ENCODE assay signal across 8 mouse cellular contexts in genomic region chr7:38061060-38061970, GRCm38 (mm10). TPM values are rescaled to one million over a fixed set of nuclear protein-coding genes. Genes with fewer than 3 reads are reported as not detected.
DNase-seq lines count a peak whose midpoint lies in the region; ATAC-seq and TF ChIP-seq lines count a peak whose summit lies in the region.

No protein-coding gene starts in this region.

- H3K4me2 ChIP-seq in forebrain, embryonic 13.5 days = peak overlapping the region; percentile 64
- H3K4me2 ChIP-seq in liver, embryonic 16.5 days (ENCODE audit: low read depth, low read length) = peak overlapping the region; percentile 75
- peak overlapping the region; percentile 73 for H3K4me2 ChIP-seq in neural tube, embryonic 13.5 days

- peak; percentile 91 for ATAC-seq in cerebellum, adult (ENCODE audit: insufficient number of reproducible peaks, low FRiP score, low TSS enrichment)
- peak; percentile 93 for ATAC-seq in forebrain, embryonic 13.5 days
- peak; percentile 84 for ATAC-seq in liver, embryonic 16.5 days (ENCODE audit: low read depth)
- peak; percentile 91 for ATAC-seq in neural tube, embryonic 13.5 days (ENCODE audit: low read depth)

- peak overlapping the region; percentile 58 for H3K9ac ChIP-seq in ES-Bruce4 (ENCODE audit: low read depth, poor library complexity, severe bottlenecking)
- H3K9ac ChIP-seq in forebrain, embryonic 13.5 days = peak overlapping the region; percentile 58
- peak overlapping the region; percentile 60 for H3K9ac ChIP-seq in liver, embryonic 16.5 days (ENCODE audit: low read depth, low read length)
- peak overlapping the region; percentile 83 for H3K9ac ChIP-seq in neural tube, embryonic 13.5 days

- peak overlapping the region; percentile 54 for H3K4me3 ChIP-seq in ES-Bruce4 (ENCODE audit: low read depth, low read length)
- H3K4me3 ChIP-seq in forebrain, embryonic 13.5 days = peak overlapping the region; percentile 47
- peak overlapping the region; percentile 61 for H3K4me3 ChIP-seq in liver, embryonic 16.5 days (ENCODE audit: low read depth, low read length)
- peak overlapping the region; percentile 57 for H3K4me3 ChIP-seq in neural tube, embryonic 13.5 days
- peak overlapping the region; percentile 71 for H3K4me3 ChIP-seq in testis, adult 2 months (ENCODE audit: control insufficient read depth, low read depth, low read length)

- intact Hi-C loops in heart, postnatal 10 days (cut with DNase I) = loop anchor here (1.0 kb wide), 3 partner anchors 12 to 80 kb away; no protein-coding TSS in a partner anchor

- peak overlapping the region; percentile 9; the same call in 1 of the 2 replicates for H3K27ac ChIP-seq in ES-Bruce4 (ENCODE audit: insufficient read depth, low read length)
- no peak overlapping the region for H3K27ac ChIP-seq in forebrain, embryonic 13.5 days
- H3K27ac ChIP-seq in liver, embryonic 16.5 days (ENCODE audit: low read length) = peak overlapping the region; percentile 23; the same call in 1 of the 2 replicates
- peak overlapping the region; percentile 72 for H3K27ac ChIP-seq in neural tube, embryonic 13.5 days (replicated peaks)
- H3K27ac ChIP-seq in testis, adult 2 months (ENCODE audit: control insufficient read depth, insufficient read depth, low read depth, low read length) = peak overlapping the region; percentile 40

- H3K27me3 ChIP-seq in ES-Bruce4 (ENCODE audit: control insufficient read depth, insufficient read depth, low read length, poor library complexity, severe bottlenecking) = no peaks in the 10 kb centered on the region
- H3K27me3 ChIP-seq in forebrain, embryonic 13.5 days = no peaks in the 10 kb centered on the region
- H3K27me3 ChIP-seq in liver, embryonic 16.5 days (ENCODE audit: control insufficient read depth, insufficient read depth, low read depth, low read length) = no peaks in the 10 kb centered on the region; the same call in 1 of the 2 replicates
- no peaks in the 10 kb centered on the region for H3K27me3 ChIP-seq in neural tube, embryonic 13.5 days
- H3K27me3 ChIP-seq in testis, adult 2 months (ENCODE audit: control insufficient read depth, insufficient read depth, low read length) = no peaks in the 10 kb centered on the region

- H3K9me3 ChIP-seq in ES-Bruce4 (replicated peaks; ENCODE audit: control insufficient read depth, insufficient read depth, low read length, poor library complexity, severe bottlenecking) = no peaks in the 10 kb centered on the region
- H3K9me3 ChIP-seq in forebrain, embryonic 13.5 days (replicated peaks) = no peaks in the 10 kb centered on the region
- H3K9me3 ChIP-seq in liver, embryonic 16.5 days (replicated peaks; ENCODE audit: control insufficient read depth, low read length) = no peaks in the 10 kb centered on the region
- H3K9me3 ChIP-seq in neural tube, embryonic 13.5 days = no peaks in the 10 kb centered on the region

- WGBS in forebrain, embryonic 13.5 days = under 1% methylated on average over 56 of the region's 57 CpGs
- WGBS in liver, embryonic 16.5 days (ENCODE audit: insufficient replicate concordance) = 4% methylated on average over 54 of the region's 57 CpGs
- WGBS in neural tube, embryonic 13.5 days = 2% methylated on average over 48 of the region's 57 CpGs

- no peaks in the 10 kb centered on the region for H3K4me1 ChIP-seq in ES-Bruce4 (ENCODE audit: control insufficient read depth, insufficient read depth, low read length)
- H3K4me1 ChIP-seq in forebrain, embryonic 13.5 days = 0 out of 2 replicates have a peak, but pooled peaks cover 3% of the 10 kb centered on the region
- 0 out of 2 replicates have a peak, but pooled peaks cover 2% of the 10 kb centered on the region for H3K4me1 ChIP-seq in liver, embryonic 16.5 days (ENCODE audit: control insufficient read depth, low read depth, low read length)
- peaks cover 9% of the 10 kb centered on the region for H3K4me1 ChIP-seq in neural tube, embryonic 13.5 days (replicated peaks)
- peaks cover 6% of the 10 kb centered on the region for H3K4me1 ChIP-seq in testis, adult 2 months (ENCODE audit: control insufficient read depth, insufficient read depth, low read length)

- no peaks in the 10 kb centered on the region for H3K36me3 ChIP-seq in ES-Bruce4 (ENCODE audit: control insufficient read depth, insufficient read depth, low read length, poor library complexity, severe bottlenecking)
- H3K36me3 ChIP-seq in forebrain, embryonic 13.5 days (ENCODE audit: poor library complexity, severe bottlenecking) = no peaks in the 10 kb centered on the region
- no peaks in the 10 kb centered on the region for H3K36me3 ChIP-seq in liver, embryonic 16.5 days (ENCODE audit: control insufficient read depth, insufficient read depth)
- no peaks in the 10 kb centered on the region for H3K36me3 ChIP-seq in neural tube, embryonic 13.5 days
- H3K36me3 ChIP-seq in testis, adult 2 months (ENCODE audit: control insufficient read depth, insufficient read depth, low read length) = no peaks in the 10 kb centered on the region

- TF ChIP-seq EP300 in ES-Bruce4 (IDR thresholded peaks at IDR 0.05; ENCODE audit: insufficient read depth, low read depth, low read length) = no peak

- peak; percentile 89 for TF ChIP-seq CTCF in ES-Bruce4 (IDR thresholded peaks at IDR 0.05; ENCODE audit: low read depth, low read length)
- peak; percentile 76; the same call in 1 of the 2 replicates for TF ChIP-seq CTCF in testis, adult 2 months (IDR thresholded peaks at IDR 0.05; ENCODE audit: control insufficient read depth, insufficient read depth, insufficient replicate concordance, low read depth, low read length)

- DNase-seq in heart, postnatal 10 days = peak; percentile 92 to 93
- DNase-seq in kidney, postnatal 4 days = peak; percentile 94 to 95

- TF ChIP-seq POLR2A in ES-Bruce4 (IDR thresholded peaks at IDR 0.05; ENCODE audit: insufficient read depth, low read length) = peak; percentile 4
- TF ChIP-seq POLR2A in testis, adult 2 months (IDR thresholded peaks at IDR 0.05; ENCODE audit: control insufficient read depth, low read depth, low read length) = 0 out of 2 replicates have a peak, but pooled peaks have one; percentile 25

RNA-seq across cellular contexts. Expression of gene Uri1, which starts 38.0 kb away (rescaled TPM):
- polyA plus RNA-seq in ES-Bruce4 (2011; ENCODE audit: insufficient read depth, insufficient read length, low read depth, missing spikeins) = 182 and 205 TPM in 2 replicates
- polyA plus RNA-seq in forebrain, embryonic 13.5 days (2015; fragmentation: Nextera tagmentation; extraction: Ambion mirVana) = 35.0 and 37.7 TPM in 2 replicates
- total RNA-seq in heart, postnatal 10 days (2021) = 10 to 100 TPM; 32.0 to 36.6 TPM
- polyA plus RNA-seq in liver, embryonic 16.5 days (2015; fragmentation: Nextera tagmentation; extraction: Ambion mirVana) = 8.8 and 9.1 TPM in 2 replicates
- 40.8 and 41.2 TPM in 2 replicates for polyA plus RNA-seq in neural tube, embryonic 13.5 days (2015; fragmentation: Nextera tagmentation; extraction: Ambion mirVana)
- 50.4 and 59.4 TPM in 2 replicates for polyA plus RNA-seq in testis, adult 2 months (2012; rRNA removed)

RNA-seq across cellular contexts. Expression of gene Ccne1, which starts 46.0 kb away (rescaled TPM):
- 94.4 and 105 TPM in 2 replicates for polyA plus RNA-seq in ES-Bruce4 (2011; ENCODE audit: insufficient read depth, insufficient read length, low read depth, missing spikeins)
- polyA plus RNA-seq in forebrain, embryonic 13.5 days (2015; fragmentation: Nextera tagmentation; extraction: Ambion mirVana) = 25.9 and 31.9 TPM in 2 replicates
- total RNA-seq in heart, postnatal 10 days (2021) = 1 to 10 TPM; 3.5 to 4.3 TPM
- 59.0 and 68.6 TPM in 2 replicates for polyA plus RNA-seq in liver, embryonic 16.5 days (2015; fragmentation: Nextera tagmentation; extraction: Ambion mirVana)
- polyA plus RNA-seq in neural tube, embryonic 13.5 days (2015; fragmentation: Nextera tagmentation; extraction: Ambion mirVana) = 18.1 and 18.2 TPM in 2 replicates
- polyA plus RNA-seq in testis, adult 2 months (2012; rRNA removed) = 5.7 and 5.9 TPM in 2 replicates
